Mouse (Mus musculus) megakaryocyte, embryonic 14.5 days (primary cell): ENCODE data around the gene Nnmt.

Experiments used
- FLI1 ChIP-seq: IDR thresholded peaks from 2 replicates; pipeline ENCODE4 v1.6.1; 2012; ENCODE audit warnings: low read length, inconsistent platforms, mixed read lengths
- GATA1 ChIP-seq: IDR thresholded peaks from 3 replicates; pipeline ENCODE4 v1.6.1; 2012; ENCODE audit warnings: mixed read lengths, low read length, inconsistent platforms, borderline replicate concordance

GRCm38 (mm10) chr9:48617511-48618010 is 12.6 kb upstream of the Nnmt start:
- no peak for TF ChIP-seq GATA1
- TF ChIP-seq FLI1: no peak
